Mouse (Mus musculus) erythroblast, adult 5-6 weeks (primary cell): Measurements from ENCODE around the gene Plcb4. TPM values are rescaled to one million over a fixed set of nuclear protein-coding genes. Genes with fewer than 3 reads are reported as not detected.
"Not testable (repeated sequence)": the region's sequence is repeated elsewhere in the genome, so short reads cannot be mapped to it uniquely, and the experiment has no call there.

Source experiments
- ATAC-seq: replicated peaks from 2 replicates; pipeline ENCODE4 v1.8.0; 2016; ENCODE audit warnings: moderate number of reproducible peaks, mild to moderate bottlenecking, moderate TSS enrichment, inconsistent platforms; ENCODE audit not compliant: poor library complexity, low FRiP score, severe bottlenecking
- total RNA-seq, 2 experiments: library from RNA; stranded (forward) in 1 of 2; stranded (reverse) in 1 of 2; fragments of 150-400 nt in 1 of 2; fragments of 200-764, 138-1000 nt in 1 of 2; gene quantifications; 2 replicates each; pipeline versions ENCODE4 v1.2.3 to v1.2.4; 2015 to 2017; ENCODE audit warnings: low replicate concordance in 2 of 2

Gene Plcb4
- total RNA-seq, 2 experiments from 2014 or later, result 3.0 to 11.7 TPM

GRCm38 (mm10) chr2:135879356-135879755, 220.5 kb downstream of the Plcb4 start:
- no peak for ATAC-seq

DNA sequence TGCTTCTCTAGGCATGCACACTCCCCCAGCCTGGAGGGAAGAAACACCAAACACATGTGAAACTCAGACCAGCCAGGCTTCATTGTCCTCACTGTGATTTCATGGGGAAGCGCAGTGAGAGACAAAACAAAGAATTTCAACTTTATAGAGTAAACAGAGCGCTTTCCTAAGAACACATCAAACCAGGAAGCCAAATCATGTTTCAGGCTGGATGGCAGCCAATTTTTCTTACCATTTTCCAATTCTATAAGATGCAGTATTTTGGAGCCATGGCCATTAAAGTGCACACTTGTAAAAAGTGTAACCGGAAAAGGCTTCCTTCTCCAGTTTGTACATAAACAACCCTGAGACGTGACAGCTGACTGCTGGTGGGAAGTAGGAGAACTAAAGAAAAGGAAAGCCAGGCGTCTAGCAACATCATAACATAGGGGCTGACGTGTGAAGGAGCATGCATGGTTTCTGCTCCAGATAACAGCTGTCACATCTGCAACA, 221.5 kb downstream of the Plcb4 start:
- no peak for ATAC-seq

DNA sequence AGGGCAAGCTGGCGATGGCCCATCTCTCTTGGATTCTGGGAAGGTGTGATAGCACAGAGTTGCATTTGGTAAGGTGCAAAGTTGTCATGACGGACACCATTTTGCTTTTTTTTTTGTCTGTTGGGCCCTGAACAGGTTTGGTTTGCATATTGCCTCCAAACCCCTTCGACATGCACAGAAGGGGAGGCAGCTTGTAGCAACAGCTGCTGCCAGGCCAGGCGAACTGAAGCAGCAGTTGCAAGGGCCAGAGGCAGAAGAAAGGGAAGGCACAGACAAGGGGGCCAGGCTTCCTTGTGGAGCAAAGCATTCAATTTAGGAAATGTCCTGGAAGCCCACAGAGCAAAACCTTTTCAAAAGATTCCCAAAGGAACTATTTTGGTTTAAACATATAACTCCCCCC, 224.5 kb downstream of the Plcb4 start:
- no peak for ATAC-seq

GRCm38 (mm10) chr2:135884534-135885180, 225.8 kb downstream of the Plcb4 start:
- ATAC-seq, result no peak

GRCm38 (mm10) chr2:135885607-135886006, 226.8 kb downstream of the Plcb4 start:
- no peak for ATAC-seq

DNA sequence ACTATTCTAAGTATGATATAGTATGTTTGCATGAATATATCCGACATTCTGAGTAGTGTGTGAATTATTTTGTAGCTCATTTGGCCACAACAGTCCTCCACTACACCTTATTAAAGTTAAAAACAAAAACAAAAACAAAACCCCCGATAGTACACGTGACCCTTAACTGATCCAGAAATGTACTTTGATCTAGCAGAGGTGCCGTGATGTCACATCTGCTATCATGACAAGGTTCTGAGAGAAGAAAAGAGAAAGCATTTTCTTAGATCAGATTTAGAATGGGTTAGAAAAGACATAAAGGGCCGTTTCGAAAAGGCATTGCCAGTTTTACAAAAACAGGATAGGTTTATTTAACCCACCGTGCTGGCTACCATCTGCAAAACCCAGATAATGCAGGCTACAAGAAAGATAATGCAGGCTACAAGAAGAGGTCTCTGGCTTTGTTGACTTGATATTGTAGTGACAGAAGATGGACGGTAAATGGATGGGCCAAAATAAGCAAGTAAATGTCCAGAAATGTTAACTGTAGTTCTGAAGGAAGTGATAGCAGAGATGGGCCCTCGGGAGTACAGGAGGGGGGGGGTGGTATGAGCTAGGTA, 227.4 kb downstream of the Plcb4 start:
- ATAC-seq, result no peak

DNA sequence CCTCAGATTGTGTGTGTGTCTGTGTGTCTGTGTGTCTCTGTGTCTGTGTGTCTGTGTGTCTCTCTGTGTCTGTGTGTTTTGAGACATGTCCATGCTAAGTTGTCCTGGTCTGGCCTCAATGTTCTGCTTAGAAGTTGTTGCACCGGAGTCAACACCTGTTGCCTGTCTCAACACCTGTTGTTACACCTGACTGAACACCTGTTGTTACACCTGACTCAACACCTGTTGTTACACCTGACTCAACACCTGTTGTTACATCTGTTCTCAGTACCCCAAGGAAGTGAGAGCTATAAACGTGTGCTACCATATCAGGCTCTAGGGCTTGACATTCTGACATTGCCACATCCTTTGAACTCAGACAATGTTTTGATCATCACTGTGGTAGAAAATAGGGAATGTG, 229.0 kb downstream of the Plcb4 start:
- no peak for ATAC-seq

DNA sequence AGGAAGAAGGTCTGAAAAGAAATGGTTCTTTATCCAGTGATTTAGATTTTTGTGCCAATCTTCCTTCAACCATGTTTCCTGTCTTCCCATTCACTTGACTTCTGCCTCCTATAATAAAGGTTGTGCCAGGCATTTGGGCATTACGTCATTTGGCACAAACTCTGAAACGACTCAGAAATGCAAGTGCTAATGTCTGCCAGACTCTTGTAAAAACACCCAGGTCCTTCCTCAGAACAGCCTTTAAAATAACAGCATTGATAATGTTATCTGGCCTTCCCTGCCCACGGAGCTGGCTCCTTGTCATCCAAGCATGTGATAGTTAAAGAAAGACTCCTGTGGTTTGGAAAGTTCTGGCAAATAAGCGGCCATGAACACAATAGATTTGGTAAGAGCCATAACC, 229.4 kb downstream of the Plcb4 start:
- no peak for ATAC-seq

GRCm38 (mm10) chr2:135888767-135889166, 230.0 kb downstream of the Plcb4 start:
- no peak for ATAC-seq

DNA sequence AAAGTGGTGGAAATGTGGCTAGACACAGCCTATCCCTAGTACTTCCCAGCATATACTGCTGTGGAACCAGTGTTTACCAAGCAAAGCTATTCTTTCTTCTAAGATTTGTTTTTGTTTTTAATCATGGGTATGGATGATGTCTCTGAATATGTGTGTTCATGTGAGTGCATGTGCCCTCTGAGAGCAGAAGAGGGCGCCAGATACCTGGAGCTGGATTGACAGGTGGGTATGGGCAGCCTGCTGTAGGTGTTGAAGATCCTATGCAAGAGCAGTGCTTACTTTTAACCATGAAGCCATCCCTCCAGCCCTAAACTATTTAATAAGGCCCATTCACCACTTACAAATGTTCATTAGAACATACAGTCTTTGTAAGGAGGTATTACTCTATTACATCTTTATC, 231.3 kb downstream of the Plcb4 start:
- ATAC-seq, result no peak

- no peak for ATAC-seq
These were observed 232.3 kb downstream of the Plcb4 start for GRCm38 (mm10) chr2:135891097-135891496.

DNA sequence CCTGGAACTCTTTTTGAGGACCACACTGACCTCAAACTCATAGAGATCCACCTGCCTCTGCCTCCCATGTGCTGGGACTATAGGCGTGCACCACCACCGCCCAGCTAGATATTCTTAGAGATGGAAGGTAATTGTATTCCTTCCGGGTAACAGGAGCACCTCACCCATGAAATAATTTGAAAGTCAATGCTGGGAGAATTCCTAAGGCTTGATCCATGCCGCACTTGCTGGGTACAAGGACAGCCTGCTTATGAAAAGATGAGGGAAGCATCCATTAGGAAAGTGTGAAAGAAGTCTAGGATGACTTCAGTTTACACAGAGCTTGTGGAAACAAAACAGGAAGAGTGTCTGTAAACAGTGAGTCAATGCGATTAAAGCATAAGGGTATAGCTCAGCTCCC, 232.9 kb downstream of the Plcb4 start:
- no peak for ATAC-seq

DNA sequence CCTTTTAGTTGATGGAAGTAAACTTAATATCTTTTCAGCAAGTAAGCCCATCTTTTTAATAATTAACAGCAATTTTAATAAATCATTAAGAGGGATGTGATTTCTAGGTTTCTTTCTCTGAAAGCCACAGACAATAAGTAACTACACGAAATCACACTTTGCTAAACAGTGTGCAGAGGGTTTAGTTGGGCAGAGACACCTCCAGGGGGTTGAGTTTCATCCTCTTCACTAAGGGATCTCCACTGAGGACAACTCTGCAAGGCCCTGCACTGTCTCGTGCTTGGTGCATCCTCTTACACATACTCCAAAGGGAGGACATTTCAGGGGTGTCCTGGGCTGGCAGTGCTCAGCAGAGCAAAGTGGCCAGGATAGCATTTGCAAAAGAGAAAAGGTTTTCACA, 235.8 kb downstream of the Plcb4 start:
- ATAC-seq, result no peak

- ATAC-seq, result no peak
These were observed 239.2 kb downstream of the Plcb4 start for GRCm38 (mm10) chr2:135898025-135898424.

DNA sequence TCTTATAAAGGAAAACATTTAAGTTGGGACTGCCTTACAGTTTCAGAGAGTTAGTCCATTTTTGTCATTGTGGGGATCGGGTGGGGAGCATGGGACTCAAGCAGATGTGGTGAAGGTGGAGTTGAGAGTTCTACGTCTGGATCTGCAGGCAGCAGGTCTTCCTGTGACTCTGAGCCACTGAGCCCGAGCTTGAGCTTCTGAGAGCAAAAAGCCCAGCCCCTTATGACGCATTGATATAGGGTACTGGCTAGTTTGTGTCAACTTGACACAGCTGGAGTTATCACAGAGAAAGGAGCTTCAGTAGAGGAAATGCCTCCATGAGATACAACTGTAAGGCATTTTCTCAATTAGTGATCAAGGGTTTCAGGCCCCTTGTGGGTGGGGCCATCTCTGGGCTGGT, 241.1 kb downstream of the Plcb4 start:
- not testable (repeated sequence) for ATAC-seq

GRCm38 (mm10) chr2:135901015-135901414, 242.2 kb downstream of the Plcb4 start:
- ATAC-seq, result no peak

GRCm38 (mm10) chr2:135904262-135904661, 245.5 kb downstream of the Plcb4 start:
- no peak for ATAC-seq

- ATAC-seq, result no peak
These were observed 246.0 kb downstream of the Plcb4 start for GRCm38 (mm10) chr2:135904791-135905190.

GRCm38 (mm10) chr2:135914343-135915261, 255.8 kb downstream of the Plcb4 start:
- no peak for ATAC-seq

DNA sequence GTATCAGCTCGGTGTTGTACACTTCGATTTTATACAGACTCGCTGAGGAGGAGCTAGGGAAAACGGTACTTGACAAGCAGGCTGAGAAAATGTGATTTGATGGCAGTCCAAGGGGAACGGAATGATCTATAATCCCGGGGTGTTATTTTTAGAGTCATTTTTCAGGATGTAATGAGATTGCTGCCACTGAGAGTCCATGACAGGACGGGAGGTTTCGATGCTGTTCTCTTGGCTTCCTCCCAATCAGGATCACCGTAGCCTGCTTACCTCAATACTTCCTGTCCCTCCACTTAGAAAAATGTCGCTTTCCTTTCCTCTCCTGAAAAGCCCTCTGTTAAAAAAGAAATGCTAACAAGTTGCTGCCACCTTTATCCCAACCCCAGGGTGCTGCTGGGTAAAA, 257.1 kb downstream of the Plcb4 start:
- no peak for ATAC-seq

- no peak for ATAC-seq
These were observed 258.2 kb downstream of the Plcb4 start for GRCm38 (mm10) chr2:135917000-135917399.
